Mouse (Mus musculus): ENCODE measurements around the gene Tmem151b. TPM values are rescaled to one million over a fixed set of nuclear protein-coding genes. Genes with fewer than 3 reads are reported as not detected.

Gene Tmem151b
- polyA plus RNA-seq, 1 experiment from 2014 or later: 6.3 TPM

DNA sequence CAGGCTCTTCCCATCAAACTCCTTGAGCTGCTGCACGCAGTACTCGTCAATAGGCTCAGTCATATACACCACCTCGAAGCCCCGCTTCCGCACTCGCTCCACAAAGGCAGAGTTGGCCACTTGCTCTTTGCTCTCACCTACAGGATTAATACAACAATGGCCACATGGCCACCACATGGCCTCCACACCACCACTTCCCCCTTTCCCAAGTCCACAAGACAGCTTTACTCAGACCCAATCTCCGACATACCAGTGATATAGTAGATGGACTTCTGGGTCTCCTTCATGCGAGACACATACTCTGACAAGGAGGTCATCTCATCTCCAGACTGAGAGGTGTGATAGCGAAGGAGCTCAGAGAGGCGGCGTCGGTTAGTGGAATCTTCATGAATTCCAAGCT, 19.5 kb upstream of the Tmem151b start:
- peaks cover 76% of the 10 kb centered on the region for H3K36me3 ChIP-seq (replicated peaks)
- no peak overlapping the region for H3K27ac ChIP-seq
- no peaks in the 10 kb centered on the region for H3K27me3 ChIP-seq (ENCODE audit: poor library complexity, severe bottlenecking)
- H3K9me3 ChIP-seq: no peaks in the 10 kb centered on the region
- H3K4me1 ChIP-seq: peaks cover 81% of the 10 kb centered on the region
- DNase-seq (ENCODE audit: extremely low spot score, low spot score): no peak
- 89% methylated on average over 12 of the region's 12 CpGs for WGBS
- H3K4me3 ChIP-seq: peak overlapping the region; percentile 10; the same call in 1 of the 2 replicates

DNA sequence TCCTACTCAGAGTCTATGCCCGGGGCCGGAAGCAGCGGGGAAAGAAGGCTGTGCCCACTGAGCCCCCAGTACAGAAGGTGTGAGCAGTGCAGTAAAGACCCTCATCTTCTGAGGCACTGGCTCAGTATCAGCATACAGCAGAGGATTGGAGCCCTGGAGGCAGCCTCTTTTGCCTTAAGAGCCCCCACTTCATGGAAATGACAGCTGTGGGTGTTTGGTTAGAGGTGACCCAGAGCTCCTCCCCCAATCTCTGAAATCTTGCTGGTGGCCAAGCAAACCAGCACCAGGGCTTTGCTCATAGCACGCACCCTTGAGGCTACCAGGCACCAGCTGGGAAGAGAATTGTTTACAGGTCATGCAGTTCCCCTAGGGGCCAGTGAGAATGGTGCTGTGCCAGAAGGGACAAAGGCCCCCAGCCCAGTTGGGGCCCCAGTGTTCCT, 17.7 kb upstream of the Tmem151b start:
- 17% methylated on average over 4 of the region's 4 CpGs for WGBS
- DNase-seq (ENCODE audit: extremely low spot score, low spot score): no peak
- H3K27ac ChIP-seq: 0 out of 2 replicates have a peak overlapping the region, but pooled peaks have one; percentile 1
- H3K4me1 ChIP-seq: peaks cover 82% of the 10 kb centered on the region
- H3K9me3 ChIP-seq: no peaks in the 10 kb centered on the region
- H3K4me3 ChIP-seq: 0 out of 2 replicates have a peak overlapping the region, but pooled peaks have one; percentile 2
- no peaks in the 10 kb centered on the region for H3K27me3 ChIP-seq (ENCODE audit: poor library complexity, severe bottlenecking)
- H3K36me3 ChIP-seq (replicated peaks): peaks cover 73% of the 10 kb centered on the region

DNA sequence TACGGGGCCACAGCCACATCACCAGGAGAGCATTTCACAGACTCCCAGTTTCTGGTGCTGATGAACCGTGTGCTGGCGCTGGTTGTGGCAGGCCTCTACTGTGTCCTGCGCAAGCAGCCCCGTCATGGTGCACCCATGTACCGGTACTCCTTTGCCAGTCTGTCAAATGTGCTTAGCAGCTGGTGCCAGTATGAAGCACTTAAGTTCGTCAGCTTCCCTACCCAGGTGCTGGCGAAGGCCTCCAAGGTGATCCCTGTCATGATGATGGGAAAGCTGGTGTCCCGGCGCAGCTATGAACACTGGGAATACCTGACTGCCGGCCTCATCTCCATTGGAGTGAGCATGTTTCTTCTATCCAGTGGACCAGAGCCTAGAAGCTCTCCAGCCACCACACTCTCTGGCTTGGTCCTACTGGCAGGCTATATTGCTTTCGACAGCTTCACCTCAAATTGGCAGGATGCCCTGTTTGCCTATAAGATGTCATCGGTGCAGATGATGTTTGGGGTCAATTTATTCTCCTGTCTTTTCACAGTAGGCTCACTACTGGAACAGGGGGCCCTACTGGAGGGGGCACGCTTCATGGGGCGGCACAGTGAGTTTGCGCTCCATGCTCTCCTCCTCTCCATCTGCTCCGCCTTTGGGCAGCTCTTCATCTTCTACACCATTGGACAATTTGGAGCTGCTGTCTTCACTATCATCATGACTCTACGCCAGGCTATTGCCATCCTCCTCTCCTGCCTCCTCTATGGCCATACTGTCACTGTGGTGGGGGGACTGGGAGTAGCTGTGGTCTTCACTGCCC, 17.1 kb upstream of the Tmem151b start:
- H3K9me3 ChIP-seq: no peaks in the 10 kb centered on the region
- H3K36me3 ChIP-seq (replicated peaks): peaks cover 67% of the 10 kb centered on the region
- no peaks in the 10 kb centered on the region for H3K27me3 ChIP-seq (ENCODE audit: poor library complexity, severe bottlenecking)
- WGBS: 75% methylated on average over 18 of the region's 18 CpGs
- H3K4me1 ChIP-seq: peaks cover 79% of the 10 kb centered on the region
- no peak for DNase-seq (ENCODE audit: extremely low spot score, low spot score)
- 0 out of 2 replicates have a peak overlapping the region, but pooled peaks have one; percentile 1 for H3K27ac ChIP-seq
- H3K4me3 ChIP-seq: 0 out of 2 replicates have a peak overlapping the region, but pooled peaks have one; percentile 7

DNA sequence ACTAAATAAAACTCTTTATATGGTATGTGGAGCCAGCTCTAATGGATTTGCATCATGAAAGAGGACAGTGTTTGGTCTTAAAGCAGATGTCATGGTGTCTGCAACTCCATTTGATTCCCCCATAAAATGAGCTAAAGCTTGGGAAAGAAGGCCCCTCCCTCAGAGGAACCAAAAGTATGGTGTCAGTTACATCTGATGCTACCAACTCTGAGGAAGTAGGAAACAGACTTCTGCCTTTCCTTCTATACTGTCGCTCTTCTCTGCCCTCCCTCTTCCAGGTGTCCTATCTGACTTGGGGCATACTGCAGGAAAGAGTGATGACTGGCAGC, 16.5 kb upstream of the Tmem151b start:
- 100% methylated on average over 1 of the region's 1 CpGs for WGBS
- Histone ChIP-seq H3K27ac (no peak overlapping the region), H3K27me3 (ENCODE audit: poor library complexity, severe bottlenecking) (no peaks in the 10 kb centered on the region), H3K36me3 (replicated peaks) (peaks cover 61% of the 10 kb centered on the region), H3K4me3 (0 out of 2 replicates have a peak overlapping the region, but pooled peaks have one; percentile 7), H3K4me1 (peaks cover 73% of the 10 kb centered on the region), H3K9me3 (no peaks in the 10 kb centered on the region)
- DNase-seq (ENCODE audit: extremely low spot score, low spot score): no peak

DNA sequence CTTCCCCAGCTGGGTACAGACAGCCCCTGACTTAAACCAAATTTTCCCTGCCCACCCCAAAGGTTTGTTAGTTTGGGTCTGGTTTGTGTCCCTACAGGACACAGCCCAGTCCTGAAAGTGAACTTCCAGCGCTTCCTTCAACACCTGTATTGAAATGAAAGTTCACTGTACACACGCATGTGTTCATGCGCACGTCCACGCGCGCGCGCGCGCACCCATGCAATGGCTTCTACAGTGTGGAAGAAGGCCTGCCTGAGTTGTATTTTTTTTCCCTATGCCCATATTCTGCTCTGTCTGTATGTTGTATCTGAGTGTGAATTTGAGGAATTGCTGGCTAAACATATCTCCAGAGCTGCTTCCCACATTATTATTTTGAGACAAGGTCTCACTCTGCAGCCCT, 15.6 kb upstream of the Tmem151b start:
- H3K9me3 ChIP-seq: no peaks in the 10 kb centered on the region
- peaks cover 64% of the 10 kb centered on the region for H3K4me1 ChIP-seq
- no peaks in the 10 kb centered on the region for H3K27me3 ChIP-seq (ENCODE audit: poor library complexity, severe bottlenecking)
- no peak for DNase-seq (ENCODE audit: extremely low spot score, low spot score)
- peak overlapping the region; percentile 96 for H3K27ac ChIP-seq
- peaks cover 52% of the 10 kb centered on the region for H3K36me3 ChIP-seq (replicated peaks)
- WGBS: 94% methylated on average over 11 of the region's 11 CpGs
- peak overlapping the region; percentile 92 for H3K4me3 ChIP-seq

DNA sequence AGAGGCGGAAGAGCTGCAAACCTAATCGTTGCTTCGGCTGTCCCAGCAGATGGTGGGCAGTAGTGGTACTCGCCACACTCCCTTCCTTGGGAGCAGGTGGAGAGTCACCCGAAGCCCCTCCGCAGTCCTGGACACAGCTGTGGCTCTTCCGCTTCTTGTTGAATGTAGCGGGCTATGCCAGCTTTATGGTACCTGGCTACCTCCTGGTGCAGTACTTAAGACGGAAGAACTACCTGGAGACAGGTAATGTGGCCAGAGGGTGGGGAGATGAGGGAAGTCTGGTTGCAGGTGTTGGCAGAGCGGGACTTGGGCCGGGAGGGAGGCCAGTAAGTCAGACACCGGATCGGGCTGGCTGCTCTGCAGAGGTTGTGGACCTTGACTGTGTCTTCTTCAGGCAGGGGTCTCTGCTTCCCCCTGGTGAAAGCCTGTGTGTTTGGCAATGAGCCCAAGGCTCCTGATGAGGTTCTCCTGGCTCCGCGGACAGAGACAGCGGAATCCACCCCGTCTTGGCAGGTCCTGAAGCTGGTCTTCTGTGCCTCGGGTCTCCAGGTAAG, 15.1 kb upstream of the Tmem151b start:
- Histone ChIP-seq H3K36me3 (replicated peaks) (peaks cover 47% of the 10 kb centered on the region), H3K9me3 (no peaks in the 10 kb centered on the region), H3K4me1 (peaks cover 59% of the 10 kb centered on the region), H3K4me3 (peak overlapping the region; percentile 92), H3K27me3 (ENCODE audit: poor library complexity, severe bottlenecking) (no peaks in the 10 kb centered on the region), H3K27ac (peak overlapping the region; percentile 96)
- no peak for DNase-seq (ENCODE audit: extremely low spot score, low spot score)
- 13% methylated on average over 18 of the region's 18 CpGs for WGBS

DNA sequence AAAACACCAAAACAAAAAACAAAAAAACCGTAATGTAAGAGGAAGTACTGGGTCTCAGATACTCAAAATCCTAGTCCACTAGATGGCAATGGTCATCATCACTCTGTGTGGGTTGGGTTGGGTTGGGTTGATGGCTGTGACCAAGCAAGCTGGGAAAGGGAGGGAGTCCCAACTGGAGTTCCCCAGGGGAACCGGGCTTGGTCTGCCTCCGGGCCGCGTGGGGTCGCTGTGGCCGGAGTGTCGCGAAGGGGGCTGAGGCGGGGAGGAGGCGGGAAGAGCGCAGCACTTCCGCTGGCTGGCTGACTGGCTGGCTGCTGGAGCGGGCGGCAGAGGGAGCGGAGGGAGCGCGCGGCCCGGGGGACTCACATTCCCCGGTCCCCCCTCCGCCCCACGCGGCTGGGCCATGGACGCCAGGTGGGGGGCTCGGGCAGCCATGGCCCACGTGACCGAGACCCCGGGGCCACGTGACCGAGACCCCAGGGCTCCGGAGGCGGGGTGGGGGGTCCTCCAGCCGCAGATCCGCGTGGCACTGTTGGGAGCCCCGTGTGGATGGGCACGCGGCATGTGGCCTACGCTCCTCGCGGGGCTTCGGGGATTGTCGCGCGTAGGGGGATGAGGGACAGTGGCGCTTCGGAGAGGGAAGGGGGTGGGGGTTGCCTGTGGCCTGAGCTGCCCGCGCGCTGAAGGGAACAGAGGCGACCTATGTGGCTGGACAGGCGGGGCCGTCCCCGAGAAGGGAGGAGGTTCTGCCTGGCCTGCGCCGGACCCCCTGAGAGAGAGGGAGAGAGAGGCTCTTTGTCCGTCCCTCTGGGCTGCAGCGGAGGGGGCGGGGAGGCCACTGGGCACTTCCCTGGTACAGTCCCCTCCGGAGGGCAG, 14.4 kb upstream of the Tmem151b start, which contains the start of gene Slc35b2:
TSS of gene Slc35b2 (plus strand) at position 220 of the 876 bp plus-strand sequence.
- H3K27me3 ChIP-seq (ENCODE audit: poor library complexity, severe bottlenecking): no peaks in the 10 kb centered on the region
- H3K4me3 ChIP-seq: peak within 1 kb of the TSS; percentile 92
- WGBS: under 1% methylated on average over 59 of the region's 61 CpGs
- H3K36me3 ChIP-seq (replicated peaks): peaks cover 43% of the 10 kb centered on the region
- peak within 1 kb of the TSS; percentile 96 for H3K27ac ChIP-seq
- no peaks in the 10 kb centered on the region for H3K9me3 ChIP-seq
- peak; percentile 93 for DNase-seq (ENCODE audit: extremely low spot score, low spot score)
- peaks cover 56% of the 10 kb centered on the region for H3K4me1 ChIP-seq

DNA sequence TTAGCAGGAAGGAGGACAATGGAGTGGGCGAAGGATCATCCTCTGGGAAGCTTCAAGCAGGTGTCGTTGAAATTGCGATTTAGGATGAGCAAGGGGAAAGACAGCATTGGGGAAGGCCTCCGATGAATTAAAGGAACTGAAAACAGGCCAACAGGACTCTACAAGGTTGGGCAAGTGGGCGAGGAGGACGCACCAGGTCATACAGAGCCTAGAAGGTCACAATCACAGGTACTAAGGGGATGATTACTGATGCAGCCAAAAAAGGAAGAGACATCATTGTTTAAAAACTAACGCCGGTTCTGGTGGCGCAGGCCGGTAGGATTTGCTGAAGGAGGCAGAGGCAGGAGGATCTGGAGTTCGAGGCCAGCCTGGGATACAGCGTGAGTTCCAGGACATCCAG, 13.7 kb upstream of the Tmem151b start:
- DNase-seq (ENCODE audit: extremely low spot score, low spot score): peak; percentile 14
- H3K9me3 ChIP-seq: no peaks in the 10 kb centered on the region
- H3K36me3 ChIP-seq (replicated peaks): peaks cover 36% of the 10 kb centered on the region
- H3K4me3 ChIP-seq: peak overlapping the region; percentile 92
- H3K4me1 ChIP-seq: peaks cover 58% of the 10 kb centered on the region
- peaks cover 6% of the 10 kb centered on the region for H3K27me3 ChIP-seq (ENCODE audit: poor library complexity, severe bottlenecking)
- no peak overlapping the region for H3K27ac ChIP-seq
- WGBS: 84% methylated on average over 12 of the region's 12 CpGs

DNA sequence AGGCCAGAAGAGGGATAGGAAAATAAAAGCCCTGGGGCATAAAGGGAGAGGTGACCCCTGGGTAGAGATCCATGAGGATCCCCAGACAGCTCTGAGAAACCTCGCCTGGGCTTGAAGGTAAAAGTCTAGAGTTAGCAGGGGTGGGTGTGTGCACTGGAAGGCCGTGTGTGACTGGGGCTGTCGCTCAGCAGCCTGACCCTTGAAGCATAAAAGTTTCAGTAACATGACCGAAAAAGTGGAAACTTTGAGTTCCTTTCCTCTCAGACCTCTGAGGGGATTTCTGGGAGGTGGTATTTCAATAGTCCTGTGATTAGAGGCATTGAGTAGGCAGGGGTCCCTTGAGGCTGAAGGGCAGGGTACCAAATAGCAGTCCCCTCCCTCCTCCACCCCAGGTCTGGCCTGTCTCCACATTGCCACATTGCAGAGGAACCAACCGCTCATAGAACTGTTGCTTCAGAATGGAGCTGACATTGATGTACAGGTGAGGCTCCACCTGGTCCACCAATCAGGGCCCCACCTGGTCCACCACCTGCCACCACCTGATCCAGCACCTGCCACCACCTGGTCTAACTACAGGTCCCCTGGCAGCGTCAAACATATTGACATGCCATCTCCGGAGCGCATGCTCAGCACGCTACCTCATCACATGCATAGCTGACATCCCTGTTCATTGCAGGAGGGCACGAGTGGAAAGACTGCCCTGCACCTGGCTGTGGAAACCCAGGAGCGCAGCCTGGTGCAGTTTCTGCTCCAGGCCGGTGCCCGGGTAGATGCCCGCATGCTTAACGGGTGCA, 10.5 kb upstream of the Tmem151b start:
- WGBS: 89% methylated on average over 15 of the region's 15 CpGs
- peaks cover 61% of the 10 kb centered on the region for H3K4me1 ChIP-seq
- no peak for DNase-seq (ENCODE audit: extremely low spot score, low spot score)
- no peak overlapping the region for H3K27ac ChIP-seq
- peaks cover 31% of the 10 kb centered on the region for H3K27me3 ChIP-seq (ENCODE audit: poor library complexity, severe bottlenecking)
- H3K4me3 ChIP-seq: no peak overlapping the region
- no peaks in the 10 kb centered on the region for H3K9me3 ChIP-seq
- H3K36me3 ChIP-seq (replicated peaks): peaks cover 3% of the 10 kb centered on the region

DNA sequence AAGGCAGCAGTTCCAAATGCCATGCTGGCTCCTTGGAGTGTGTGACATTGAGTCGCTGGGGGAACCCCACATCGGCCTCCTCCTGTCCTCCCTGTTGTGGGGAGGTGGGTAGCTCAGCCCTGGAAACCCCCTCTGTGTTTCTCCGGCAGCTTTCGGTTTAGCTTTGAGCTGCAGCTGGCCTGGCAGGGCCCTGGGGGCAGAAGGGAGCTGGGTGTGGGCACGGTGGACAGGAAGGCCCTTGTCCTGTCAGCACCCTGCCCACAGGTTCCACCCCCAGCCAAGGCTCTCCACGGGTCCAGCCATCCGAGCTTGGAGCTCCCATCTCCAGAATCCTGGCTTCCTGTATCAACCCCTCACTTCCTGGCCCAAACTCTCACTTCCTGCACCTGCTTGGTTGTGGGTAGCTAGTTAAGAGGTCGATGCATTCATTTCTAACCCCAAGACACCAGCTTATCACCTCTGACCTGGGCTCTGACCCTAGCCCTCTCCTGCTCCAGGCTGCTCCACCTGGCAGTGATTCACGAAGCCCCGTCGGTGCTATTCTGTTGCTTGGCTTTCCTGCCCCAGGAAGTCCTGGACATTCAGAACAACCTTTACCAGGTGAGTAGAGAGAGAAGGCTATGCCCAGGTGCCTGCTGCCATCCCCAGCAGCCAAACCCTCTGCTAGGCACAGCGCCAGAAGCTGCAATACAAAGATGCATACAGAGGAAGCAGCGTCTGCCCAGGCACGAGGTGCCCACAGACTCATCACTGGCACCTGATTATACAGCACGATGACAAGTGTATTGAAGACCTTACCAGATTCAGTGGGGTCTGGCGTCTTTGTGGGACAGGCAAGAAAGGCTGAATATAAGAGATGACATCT, 8.8 kb upstream of the Tmem151b start:
- Histone ChIP-seq H3K27ac (no peak overlapping the region), H3K4me3 (no peak overlapping the region), H3K4me1 (peaks cover 49% of the 10 kb centered on the region), H3K36me3 (replicated peaks) (0 out of 2 replicates have a peak, but pooled peaks cover 3% of the 10 kb centered on the region), H3K27me3 (ENCODE audit: poor library complexity, severe bottlenecking) (peaks cover 44% of the 10 kb centered on the region), H3K9me3 (no peaks in the 10 kb centered on the region)
- WGBS: 69% methylated on average over 16 of the region's 16 CpGs
- no peak for DNase-seq (ENCODE audit: extremely low spot score, low spot score)

DNA sequence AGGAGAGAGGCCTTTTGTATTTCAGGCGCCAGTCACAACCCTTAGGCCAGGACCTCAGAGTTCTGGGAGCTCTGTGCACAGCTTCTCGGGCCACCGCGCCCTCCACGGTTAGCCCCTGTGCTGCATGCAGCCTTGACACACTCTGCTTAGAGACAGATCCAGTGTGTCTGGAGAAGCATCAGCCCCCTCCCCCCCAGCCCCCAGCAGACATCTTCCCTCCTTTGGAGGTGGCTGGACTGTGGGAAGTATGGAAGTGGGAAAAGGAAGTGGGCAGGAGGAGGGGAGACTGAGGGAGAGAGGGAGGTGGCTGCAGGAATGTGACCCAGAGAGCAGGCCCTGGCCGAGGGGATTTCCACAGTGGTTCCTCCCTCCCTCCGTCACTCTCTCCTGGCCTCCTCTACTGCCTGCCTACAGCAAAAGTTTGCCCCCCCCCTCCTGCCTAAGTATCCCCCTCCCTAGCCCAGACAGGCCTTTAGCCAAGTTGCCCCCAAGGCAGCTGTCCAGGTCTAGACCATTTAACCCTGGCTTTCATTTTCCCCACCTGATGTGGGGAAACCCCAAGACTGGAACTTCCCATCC, 7.9 kb upstream of the Tmem151b start:
- H3K4me1 ChIP-seq: peaks cover 47% of the 10 kb centered on the region
- 0 out of 2 replicates have a peak, but pooled peaks cover 3% of the 10 kb centered on the region for H3K36me3 ChIP-seq (replicated peaks)
- H3K9me3 ChIP-seq: no peaks in the 10 kb centered on the region
- no peak overlapping the region for H3K27ac ChIP-seq
- 81% methylated on average over 6 of the region's 7 CpGs for WGBS
- DNase-seq (ENCODE audit: extremely low spot score, low spot score): no peak
- H3K27me3 ChIP-seq (ENCODE audit: poor library complexity, severe bottlenecking): peaks cover 44% of the 10 kb centered on the region
- peak overlapping the region; percentile 62 for H3K4me3 ChIP-seq
